ENCODE assay signal across 13 mouse cellular contexts in genomic region chr10:21186733-21187132, GRCm38 (mm10). TPM values are rescaled to one million over a fixed set of nuclear protein-coding genes. Genes with fewer than 3 reads are reported as not detected.
DNase-seq lines count a peak whose midpoint lies in the region; ATAC-seq and TF ChIP-seq lines count a peak whose summit lies in the region.
"Had no signal": no experiment of that assay in that cellular context is flagged by ENCODE, and none has a peak within 500 bp of the region (broad histone marks: within the 10 kb centered on the region; RNA-seq: fewer than 3 reads in every experiment).

No protein-coding gene starts in this region.

- peak; percentile 57; the same call in 1 of the 2 replicates for ATAC-seq in liver, embryonic 14.5 days (ENCODE audit: insufficient read depth)
- ATAC-seq: forebrain, embryonic 15.5 days had no signal

- DNase-seq in CD4-positive helper T cell, adult 2 months (ENCODE audit: low read depth, low spot score): peak; percentile 71
- peak; percentile 33 for DNase-seq in MEL-GATA-1-ER (ENCODE audit: extremely low read depth, low read depth)
- DNase-seq in liver, embryonic 14.5 days (ENCODE audit: low read depth in 3 of 3, low spot score in 3 of 3): peak in 1 of 3 experiments; percentile 15
- DNase-seq in thymus, adult 2 months: peak; percentile 65
- no peak for DNase-seq in gastrocnemius, postnatal 10 days
- DNase-seq in adrenal gland, postnatal 4 days (ENCODE audit: low spot score in 2 of 2): no peak
- no peak for DNase-seq in heart, adult 8-10 months (ENCODE audit: low spot score)
- DNase-seq: gastrocnemius, postnatal 25 days; right cerebral cortex, postnatal 25 days had no signal

- peak overlapping the region; percentile 1 for H3K4me2 ChIP-seq in liver, embryonic 14.5 days (ENCODE audit: low read depth)
- H3K4me2 ChIP-seq: embryonic facial prominence, embryonic 15.5 days; forebrain, embryonic 15.5 days; neural tube, embryonic 12.5 days had no signal

- H3K4me1 ChIP-seq in liver, embryonic 14.5 days (replicated peaks; ENCODE audit: control insufficient read depth in 2 of 2, insufficient read depth in 2 of 2, low read length in 1 of 2): peaks cover 3 to 16% of the 10 kb centered on the region in 2 experiments
- H3K4me1 ChIP-seq in thymus, adult 2 months (replicated peaks; ENCODE audit: control insufficient read depth, insufficient read depth, low read length): peaks cover 23% of the 10 kb centered on the region
- H3K4me1 ChIP-seq: embryonic facial prominence, embryonic 15.5 days; neural tube, embryonic 12.5 days had no signal

- 0 out of 2 replicates have a peak, but pooled peaks have one; percentile 39 for TF ChIP-seq POLR2A in thymus, adult 2 months (IDR thresholded peaks at IDR 0.05; ENCODE audit: control insufficient read depth, extremely low read depth, insufficient read depth, low read length, poor library complexity)

- TF ChIP-seq CTCF in liver, embryonic 14.5 days (IDR thresholded peaks at IDR 0.05; ENCODE audit: low read depth): no peak
- TF ChIP-seq CTCF in thymus, adult 2 months (IDR thresholded peaks at IDR 0.05; ENCODE audit: borderline replicate concordance, control insufficient read depth, extremely low read depth, insufficient read depth, low read length, poor library complexity): no peak

- no peak for TF ChIP-seq EP300 in liver, embryonic 14.5 days (IDR thresholded peaks at IDR 0.05; ENCODE audit: low read depth)

- H3K36me3 ChIP-seq in liver, embryonic 14.5 days (replicated peaks; ENCODE audit: control insufficient read depth, insufficient read depth, low read depth): no peaks in the 10 kb centered on the region
- no peaks in the 10 kb centered on the region for H3K36me3 ChIP-seq in thymus, adult 2 months (ENCODE audit: control insufficient read depth, insufficient read depth, low read length)
- H3K36me3 ChIP-seq: embryonic facial prominence, embryonic 15.5 days; forebrain, embryonic 15.5 days; midbrain, embryonic 10.5 days; neural tube, embryonic 12.5 days had no signal

- no peaks in the 10 kb centered on the region for H3K27me3 ChIP-seq in liver, embryonic 14.5 days (ENCODE audit: control insufficient read depth, insufficient read depth, low read length)
- no peaks in the 10 kb centered on the region for H3K27me3 ChIP-seq in thymus, adult 2 months (ENCODE audit: control insufficient read depth, insufficient read depth, low read length)
- H3K27me3 ChIP-seq: embryonic facial prominence, embryonic 15.5 days; forebrain, embryonic 15.5 days; neural tube, embryonic 12.5 days had no signal

- no peak overlapping the region for H3K4me3 ChIP-seq in liver, embryonic 14.5 days (ENCODE audit: insufficient read depth in 1 of 2, low read depth in 2 of 2, low read length in 2 of 2)
- peak overlapping the region; percentile 56 for H3K4me3 ChIP-seq in thymus, adult 2 months (ENCODE audit: control insufficient read depth, insufficient read depth, low read length)
- H3K4me3 ChIP-seq: embryonic facial prominence, embryonic 15.5 days; forebrain, embryonic 15.5 days; midbrain, embryonic 10.5 days; neural tube, embryonic 12.5 days had no signal

- H3K27ac ChIP-seq in liver, embryonic 14.5 days: no peak overlapping the region
- H3K27ac ChIP-seq in thymus, adult 2 months (ENCODE audit: control insufficient read depth, insufficient read depth, low read length): peak overlapping the region; percentile 100
- H3K27ac ChIP-seq: embryonic facial prominence, embryonic 15.5 days; forebrain, embryonic 15.5 days; midbrain, embryonic 10.5 days; neural tube, embryonic 12.5 days had no signal

- H3K9me3 ChIP-seq in liver, embryonic 14.5 days (ENCODE audit: control insufficient read depth, low read length): no peaks in the 10 kb centered on the region
- H3K9me3 ChIP-seq: embryonic facial prominence, embryonic 15.5 days; forebrain, embryonic 15.5 days; midbrain, embryonic 10.5 days had no signal

- WGBS in liver, embryonic 14.5 days (ENCODE audit: insufficient replicate concordance): 7% methylated on average over 5 of the region's 5 CpGs
- 11% methylated on average over 5 of the region's 5 CpGs for WGBS in thymus, adult 2 months

- no peak overlapping the region for H3K9ac ChIP-seq in liver, embryonic 14.5 days (replicated peaks)
- H3K9ac ChIP-seq: embryonic facial prominence, embryonic 15.5 days; forebrain, embryonic 15.5 days; neural tube, embryonic 12.5 days had no signal

RNA-seq across cellular contexts. Expression of gene Myb, which starts 25.9 kb away (rescaled TPM):
- 14.1 and 16.9 TPM in 2 replicates for polyA plus RNA-seq in liver, embryonic 14.5 days (2012; rRNA removed)
- 11.7 and 13.6 TPM in 2 replicates for polyA plus RNA-seq in liver, embryonic 14.5 days (2014; fragmentation: Nextera tagmentation; extraction: Ambion mirVana)
- polyA plus RNA-seq in thymus, adult 2 months (2012; rRNA removed): 318 and 334 TPM in 2 replicates
- 1 to 10 TPM in 1 of 2 experiments, under 1 TPM in 1; 0.82 to 2.6 TPM for total RNA-seq in gastrocnemius, postnatal 10 days (2021)
- total RNA-seq in adrenal gland, postnatal 4 days (2021): 1 to 10 TPM; 2.1 to 2.2 TPM
- total RNA-seq in heart, adult 8-10 months (2022): under 1 TPM in 1 of 4 experiments, not detected in 3; 0.17 TPM

Comparison
In these comparisons a context has a peak if more than half of its experiments do, and no peak if none do; other contexts are left out.
1. DNase-seq: peak in CD4-positive helper T cell, adult 2 months (single experiment), MEL-GATA-1-ER (single experiment) and thymus, adult 2 months (single experiment); none in gastrocnemius, postnatal 10 days (single experiment), adrenal gland, postnatal 4 days (0 of 2) and heart, adult 8-10 months (single experiment).